ENCODE assay signal across 11 mouse cellular contexts in genomic region chr6:30263053-30263452, GRCm38 (mm10). TPM values are rescaled to one million over a fixed set of nuclear protein-coding genes. Genes with fewer than 3 reads are reported as not detected.
DNase-seq lines count a peak whose midpoint lies in the region; ATAC-seq and TF ChIP-seq lines count a peak whose summit lies in the region.
"Had no signal": no experiment of that assay in that cellular context is flagged by ENCODE, and none has a peak within 500 bp of the region (broad histone marks: within the 10 kb centered on the region; RNA-seq: fewer than 3 reads in every experiment).

No protein-coding gene starts in this region.

- H3K9ac ChIP-seq in heart, postnatal 0 days (replicated peaks; ENCODE audit: low read depth, low read length) = no peak overlapping the region
- H3K9ac ChIP-seq: lung, embryonic 15.5 days had no signal

- no peak overlapping the region for H3K4me3 ChIP-seq in heart, postnatal 0 days (ENCODE audit: low read depth, low read length)
- no peak overlapping the region for H3K4me3 ChIP-seq in heart, embryonic 10.5 days
- H3K4me3 ChIP-seq: erythroblast, embryonic 14.5 days; lung, embryonic 15.5 days had no signal

- H3K4me1 ChIP-seq in heart, postnatal 0 days (ENCODE audit: control insufficient read depth, insufficient read depth) = peaks cover 15% of the 10 kb centered on the region; the same call in 1 of the 2 replicates
- peaks cover 25% of the 10 kb centered on the region for H3K4me1 ChIP-seq in heart, embryonic 10.5 days

- no peaks in the 10 kb centered on the region for H3K27me3 ChIP-seq in heart, postnatal 0 days (ENCODE audit: control insufficient read depth, insufficient read depth, low read length)
- no peaks in the 10 kb centered on the region for H3K27me3 ChIP-seq in heart, embryonic 10.5 days (ENCODE audit: insufficient read depth, poor library complexity, severe bottlenecking)
- H3K27me3 ChIP-seq: lung, embryonic 15.5 days had no signal

- no peak for DNase-seq in heart, postnatal 0 days (ENCODE audit: low spot score)
- DNase-seq in heart, embryonic 10.5 days (ENCODE audit: low spot score) = no peak
- DNase-seq in lung, adult 18-20 months = peak; percentile 21 to 34
- DNase-seq in lung, postnatal 25 days (ENCODE audit: low spot score) = no peak
- peak; percentile 55 for DNase-seq in adrenal gland, postnatal 25 days
- peak; percentile 44 for DNase-seq in lung, postnatal 36 days
- DNase-seq in thymus, adult 18-20 months = no peak
- DNase-seq: cerebellum, adult 11 months had no signal

- no peak overlapping the region for H3K27ac ChIP-seq in heart, postnatal 0 days (ENCODE audit: low read depth)
- no peak overlapping the region for H3K27ac ChIP-seq in heart, embryonic 10.5 days
- H3K27ac ChIP-seq: lung, embryonic 15.5 days had no signal

- no peaks in the 10 kb centered on the region for H3K9me3 ChIP-seq in heart, postnatal 0 days (replicated peaks; ENCODE audit: control insufficient read depth, low read length)
- no peaks in the 10 kb centered on the region for H3K9me3 ChIP-seq in heart, embryonic 10.5 days
- H3K9me3 ChIP-seq: lung, embryonic 15.5 days had no signal

- no peak for TF ChIP-seq EP300 in heart, postnatal 0 days (IDR thresholded peaks at IDR 0.05; ENCODE audit: low read depth)

- 20% methylated on average over 4 of the region's 4 CpGs for WGBS in heart, postnatal 0 days
- 70% methylated on average over 4 of the region's 4 CpGs for WGBS in heart, embryonic 10.5 days

- H3K36me3 ChIP-seq in heart, postnatal 0 days (replicated peaks; ENCODE audit: control insufficient read depth, insufficient read depth, low read length) = peaks cover 68% of the 10 kb centered on the region
- peaks cover 72% of the 10 kb centered on the region for H3K36me3 ChIP-seq in heart, embryonic 10.5 days

- ATAC-seq in heart, postnatal 0 days (ENCODE audit: insufficient read depth, low read depth) = no peak
- ATAC-seq: intestine, embryonic 16.5 days had no signal

- no peak overlapping the region for H3K4me2 ChIP-seq in heart, postnatal 0 days (ENCODE audit: low read depth, low read length)
- H3K4me2 ChIP-seq: lung, embryonic 15.5 days had no signal

- 0 out of 2 replicates have a peak, but pooled peaks have one; percentile 8 for TF ChIP-seq CTCF in heart, postnatal 0 days (IDR thresholded peaks at IDR 0.05; ENCODE audit: low read depth)

RNA-seq across cellular contexts. Expression of gene Ube2h, which starts 41.3 kb away (rescaled TPM):
- 22.5 and 31.9 TPM in 2 replicates for total RNA-seq in heart, postnatal 0 days (2014; rRNA removed; ENCODE audit: low replicate concordance)
- 30.4 and 32.4 TPM in 2 replicates for polyA plus RNA-seq in heart, postnatal 0 days (2015; fragmentation: Nextera tagmentation; extraction: Ambion mirVana)
- 49.6 and 51.7 TPM in 2 replicates for polyA plus RNA-seq in heart, embryonic 10.5 days (2016; fragmentation: Nextera tagmentation; extraction: Ambion mirVana)
- 107 and 137 TPM in 2 replicates for total RNA-seq in adrenal gland, postnatal 25 days (2021)

Comparison
In these comparisons a context has a peak if more than half of its experiments do, and no peak if none do; other contexts are left out.
1. DNase-seq: peak in lung, adult 18-20 months (2 of 2), adrenal gland, postnatal 25 days (single experiment) and lung, postnatal 36 days (single experiment); none in heart, postnatal 0 days (single experiment), heart, embryonic 10.5 days (single experiment), lung, postnatal 25 days (single experiment) and thymus, adult 18-20 months (0 of 2).